Mouse (Mus musculus) heart, embryonic 14.5 days (tissue): ENCODE results near the gene Btbd2. TPM values are rescaled to one million over a fixed set of nuclear protein-coding genes. Genes with fewer than 3 reads are reported as not detected.

ENCODE experiments used
- ATAC-seq: fragments of 200-750 bp; cut with Nextera tagmentation; 2 replicates; pipeline ENCODE4 v1.8.0; 2017; ENCODE audit warnings: low read depth, moderate TSS enrichment; ENCODE audit not compliant: insufficient number of reproducible peaks, insufficient read depth, low FRiP score
- H3K27ac ChIP-seq, 2 experiments: fragments of 200-500 bp in 1 of 2; fragments of 300-500 bp in 1 of 2; sonication (generic) in 1 of 2; replicated peaks in 1 of 2; 2 replicates each; pipeline ENCODE4 v1.5.1; 2012 to 2014; ENCODE audit warnings: low read depth in 2 of 2, low read length in 2 of 2, control low read depth in 1 of 2, mild to moderate bottlenecking in 1 of 2, mixed read lengths in 1 of 2; ENCODE audit not compliant: control insufficient read depth in 1 of 2, insufficient read depth in 1 of 2
- H3K27me3 ChIP-seq: fragments of 300-500 bp; sonication (generic); 2 replicates; pipeline ENCODE4 v1.6.1; 2014; ENCODE audit warnings: mild to moderate bottlenecking, low read length, control low read depth; ENCODE audit not compliant: control insufficient read depth, insufficient read depth
- H3K36me3 ChIP-seq: fragments of 300-500 bp; sonication (generic); 2 replicates; pipeline ENCODE4 v1.6.1; 2014; ENCODE audit warnings: mild to moderate bottlenecking, control low read depth, low read length, mixed read lengths; ENCODE audit not compliant: control insufficient read depth, insufficient read depth
- H3K4me1 ChIP-seq, 2 experiments: fragments of 200-500 bp in 1 of 2; fragments of 300-500 bp in 1 of 2; sonication (generic) in 1 of 2; 2 replicates each; pipeline ENCODE4 v1.6.1; 2012 to 2014; ENCODE audit warnings: low read length in 2 of 2, control low read depth in 1 of 2, mixed read lengths in 1 of 2; ENCODE audit not compliant: control insufficient read depth in 2 of 2, insufficient read depth in 2 of 2
- H3K4me2 ChIP-seq: fragments of 300-500 bp; sonication (generic); 2 replicates; pipeline ENCODE4 v1.6.1; 2014; ENCODE audit warnings: mild to moderate bottlenecking, low read length
- H3K4me3 ChIP-seq, 2 experiments: fragments of 200-500 bp in 1 of 2; fragments of 300-500 bp in 1 of 2; sonication (generic) in 1 of 2; 2 replicates each; pipeline ENCODE4 v1.5.1; 2012 to 2014; ENCODE audit warnings: low read length in 2 of 2, mild to moderate bottlenecking in 2 of 2, control low read depth in 1 of 2, low read depth in 1 of 2, moderate library complexity in 1 of 2; ENCODE audit not compliant: control insufficient read depth in 1 of 2, insufficient read depth in 1 of 2
- H3K9ac ChIP-seq: fragments of 300-500 bp; sonication (generic); 2 replicates; pipeline ENCODE4 v1.6.1; 2014; ENCODE audit warnings: mild to moderate bottlenecking, low read length
- H3K9me3 ChIP-seq: fragments of 300-500 bp; sonication (generic); 2 replicates; pipeline ENCODE4 v1.6.1; 2016; ENCODE audit warnings: low read length, control low read depth; ENCODE audit not compliant: control insufficient read depth
- WGBS: fragments of 180-500 bp; shearing (Covaris S2); extraction: QIAGEN DNeasy Blood & Tissue Kit; methylation state at CpG from one replicate; pipeline ENCODE4 v1.1.7; 2014; 5-methylcytosine and 5-hydroxymethylcytosine counted together
- polyA plus RNA-seq: library from polyadenylated mRNA; unstranded; fragments of >200 nt; fragmentation: Nextera tagmentation; extraction: Ambion mirVana; gene quantifications from 2 replicates; pipeline ENCODE4 v1.2.1, GENCODE M21; 2014

Btbd2 gene
- polyA plus RNA-seq, 1 experiment from 2014 or later: 53.8 TPM

DNA sequence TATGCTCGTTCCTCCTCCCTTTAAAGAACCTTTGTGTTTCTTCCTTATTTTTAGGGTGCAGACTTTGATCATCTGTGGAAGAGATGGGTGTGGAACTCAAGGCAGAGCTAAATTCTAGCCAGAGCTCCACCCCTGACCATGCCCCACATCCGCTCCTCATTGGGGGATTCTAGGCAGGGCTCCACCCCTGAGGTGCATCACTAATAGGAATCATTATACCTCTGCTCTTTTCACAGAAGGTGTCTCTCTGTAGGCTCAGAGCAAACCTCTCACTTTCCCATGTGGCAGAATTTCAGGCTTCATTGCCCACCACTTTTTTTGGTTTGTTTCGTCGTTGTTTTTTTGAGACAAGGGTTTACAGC lies 2.0 kb upstream of the Btbd2 start:
- WGBS: 65% methylated on average over 4 of the region's 4 CpGs
- H3K27ac ChIP-seq: no peak overlapping the region
- ATAC-seq: no peak
- peak overlapping the region; percentile 47; the same call in 1 of the 2 replicates for H3K4me2 ChIP-seq
- H3K27me3 ChIP-seq: no peaks in the 10 kb centered on the region
- H3K9me3 ChIP-seq: no peaks in the 10 kb centered on the region
- H3K36me3 ChIP-seq: no peaks in the 10 kb centered on the region
- H3K4me1 ChIP-seq: peaks cover 18 to 34% of the 10 kb centered on the region in 2 experiments
- H3K9ac ChIP-seq: peak overlapping the region; percentile 51; the same call in 1 of the 2 replicates
- H3K4me3 ChIP-seq: no peak overlapping the region

DNA sequence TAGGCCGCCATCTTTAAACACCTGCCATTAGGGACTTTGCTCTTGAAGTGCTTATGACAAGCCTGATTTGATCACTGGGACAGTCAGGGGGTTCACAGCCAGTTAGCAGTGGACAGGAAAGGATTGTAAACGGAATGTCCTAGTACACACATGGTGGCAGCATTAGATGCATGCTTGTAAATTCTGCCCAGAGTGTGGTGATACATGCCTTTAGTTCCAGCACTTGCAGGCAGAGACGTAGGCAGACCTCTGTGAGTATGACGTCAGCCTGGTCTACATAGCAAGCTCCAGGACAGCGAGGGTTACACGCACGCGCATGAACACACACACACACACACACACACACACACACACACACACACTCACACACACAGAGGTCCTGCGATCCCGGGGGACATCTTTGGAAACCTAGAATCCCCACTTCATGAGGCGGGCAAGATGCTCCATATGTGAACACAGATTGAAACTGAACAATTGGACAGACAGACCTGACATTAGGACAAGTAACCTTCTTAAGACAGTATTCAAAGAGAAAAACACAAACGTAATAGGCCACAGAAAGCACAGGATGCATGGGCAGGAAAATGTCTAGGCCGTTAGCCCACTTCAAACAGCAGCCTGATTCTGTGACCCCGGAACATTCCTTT lies 1.4 kb upstream of the Btbd2 start:
- no peak for ATAC-seq
- Histone ChIP-seq H3K27me3 (no peaks in the 10 kb centered on the region), H3K27ac (no peak overlapping the region), H3K4me1 (peaks cover 13 to 29% of the 10 kb centered on the region in 2 experiments), H3K9me3 (no peaks in the 10 kb centered on the region), H3K4me3 (no peak overlapping the region), H3K36me3 (no peaks in the 10 kb centered on the region), H3K4me2 (no peak overlapping the region), H3K9ac (no peak overlapping the region)
- 83% methylated on average over 14 of the region's 14 CpGs for WGBS

DNA sequence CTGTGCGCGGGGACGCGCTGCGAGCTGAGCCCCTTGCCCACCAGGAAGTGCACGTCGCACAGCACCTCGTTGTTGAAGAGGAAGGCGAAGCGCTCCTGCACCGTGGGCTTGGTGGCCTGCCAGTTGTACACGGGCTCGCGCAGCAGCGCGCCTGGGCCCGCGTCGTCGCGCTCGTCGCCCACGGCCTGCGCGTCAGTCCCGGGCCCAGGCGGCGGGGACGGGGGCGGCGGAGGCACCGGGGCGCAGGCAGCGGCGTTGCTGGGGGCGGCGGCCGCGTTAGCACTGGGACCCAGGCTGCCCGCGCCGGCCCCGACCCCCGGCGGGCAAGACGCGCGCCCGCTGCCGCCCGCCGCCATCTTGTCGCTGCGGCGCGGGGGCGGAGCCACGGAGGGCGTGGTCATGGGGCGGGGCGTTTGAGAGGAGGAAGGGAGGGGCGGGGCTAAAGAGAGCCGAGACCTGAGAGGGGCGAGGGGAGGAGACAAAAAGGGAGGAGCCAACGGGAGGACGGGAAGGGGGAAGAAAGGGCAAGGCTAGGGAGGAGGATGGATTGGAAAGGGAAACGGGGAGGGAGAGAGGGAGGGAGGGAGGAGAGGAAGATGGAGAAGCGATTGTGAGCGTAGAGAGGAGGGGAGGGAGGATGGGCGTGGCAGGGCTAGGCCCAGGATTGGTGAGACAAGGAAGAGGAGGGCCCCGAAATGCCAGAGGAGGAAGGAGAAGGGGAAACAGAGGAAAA lies 575 bp downstream of the Btbd2 start:
- peak; percentile 84 for ATAC-seq
- H3K4me2 ChIP-seq: peak overlapping the region; percentile 77
- no peaks in the 10 kb centered on the region for H3K27me3 ChIP-seq
- peak overlapping the region; percentile 82 for H3K27ac ChIP-seq
- H3K4me3 ChIP-seq: peak overlapping the region; percentile 71 to 93
- under 1% methylated on average over 69 of the region's 72 CpGs for WGBS
- H3K36me3 ChIP-seq: peaks cover 6% of the 10 kb centered on the region; the same call in 1 of the 2 replicates
- peaks cover 12 to 25% of the 10 kb centered on the region in 2 experiments for H3K4me1 ChIP-seq
- peak overlapping the region; percentile 94 for H3K9ac ChIP-seq
- H3K9me3 ChIP-seq: no peaks in the 10 kb centered on the region

DNA sequence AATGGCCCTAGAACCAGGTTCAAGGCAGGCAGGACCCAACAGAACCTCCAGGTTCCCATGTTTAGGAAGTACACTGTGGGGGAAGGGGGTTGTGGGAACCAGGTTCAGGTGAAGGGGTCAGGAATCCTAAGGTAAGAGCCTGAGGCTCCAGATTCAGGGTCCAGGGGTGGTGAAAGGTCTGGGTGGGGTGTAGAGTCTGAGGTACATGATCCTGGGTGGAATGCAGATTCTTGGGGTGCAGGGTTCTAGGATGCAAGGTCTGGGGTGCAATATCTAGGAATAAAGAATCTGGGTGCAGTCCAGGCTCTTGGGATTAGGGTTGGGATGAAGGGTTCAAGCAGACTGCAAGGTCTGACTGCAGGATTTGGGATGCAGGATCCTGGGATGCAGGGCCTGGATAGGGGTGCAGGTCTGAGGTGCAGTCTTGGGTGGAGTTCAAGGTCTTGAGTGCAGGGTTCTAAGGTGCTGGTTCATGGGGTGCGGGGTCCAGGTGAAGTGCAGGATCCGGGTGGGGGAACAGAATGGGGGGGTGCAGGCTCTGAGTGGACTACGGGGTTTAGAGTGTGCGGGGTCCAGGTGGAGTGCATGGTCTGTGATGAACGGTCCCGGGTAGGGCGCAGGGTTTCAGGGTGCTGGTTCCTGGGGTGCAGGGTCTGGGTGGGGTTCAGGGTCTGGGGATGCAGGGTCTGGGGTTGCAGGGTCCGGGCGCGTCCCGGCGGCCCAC lies 1.3 kb downstream of the Btbd2 start:
- Histone ChIP-seq H3K4me1 (peaks cover 12 to 25% of the 10 kb centered on the region in 2 experiments), H3K27ac (peak overlapping the region in 1 of 2 experiments; percentile 72; a peak in 2 of 4 replicates)
- ATAC-seq: 0 out of 2 replicates have a peak, but pooled peaks have one; percentile 7

DNA sequence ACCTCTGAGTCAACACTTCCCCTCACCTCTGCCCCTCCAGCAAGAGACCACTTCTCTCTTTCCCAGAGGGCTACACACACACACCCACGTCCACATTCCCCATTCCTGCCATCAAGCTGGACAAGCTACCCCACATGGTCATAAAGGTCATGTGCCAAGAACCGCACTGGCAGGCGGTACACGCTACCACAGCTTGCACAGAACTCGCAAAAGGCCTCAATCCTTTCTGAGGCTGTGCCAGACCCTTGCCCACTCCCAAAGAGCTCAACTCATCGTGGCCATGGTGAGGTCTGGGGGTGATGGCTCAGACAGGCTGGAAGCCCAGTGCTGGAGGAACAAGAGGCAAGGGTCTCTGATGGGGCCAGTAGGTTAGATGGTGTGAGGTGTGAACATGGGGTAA lies 2.0 kb downstream of the Btbd2 start:
- WGBS: 85% methylated on average over 6 of the region's 6 CpGs
- Histone ChIP-seq H3K4me3 (no peak overlapping the region), H3K36me3 (peaks cover 6% of the 10 kb centered on the region; the same call in 1 of the 2 replicates), H3K4me2 (peak overlapping the region; percentile 77), H3K9me3 (no peaks in the 10 kb centered on the region), H3K27me3 (no peaks in the 10 kb centered on the region), H3K9ac (0 out of 2 replicates have a peak overlapping the region, but pooled peaks have one; percentile 31), H3K4me1 (peaks cover 12 to 25% of the 10 kb centered on the region in 2 experiments), H3K27ac (no peak overlapping the region)
- no peak for ATAC-seq

More for the DNA sequence above, 1.3 kb downstream of the Btbd2 start:
- H3K9ac ChIP-seq: peak overlapping the region; percentile 94
- H3K36me3 ChIP-seq: peaks cover 6% of the 10 kb centered on the region; the same call in 1 of the 2 replicates
- H3K4me2 ChIP-seq: peak overlapping the region; percentile 77
- no peaks in the 10 kb centered on the region for H3K27me3 ChIP-seq
- no peaks in the 10 kb centered on the region for H3K9me3 ChIP-seq
- H3K4me3 ChIP-seq: peak overlapping the region; percentile 71 to 93
- WGBS: 4% methylated on average over 12 of the region's 12 CpGs

DNA sequence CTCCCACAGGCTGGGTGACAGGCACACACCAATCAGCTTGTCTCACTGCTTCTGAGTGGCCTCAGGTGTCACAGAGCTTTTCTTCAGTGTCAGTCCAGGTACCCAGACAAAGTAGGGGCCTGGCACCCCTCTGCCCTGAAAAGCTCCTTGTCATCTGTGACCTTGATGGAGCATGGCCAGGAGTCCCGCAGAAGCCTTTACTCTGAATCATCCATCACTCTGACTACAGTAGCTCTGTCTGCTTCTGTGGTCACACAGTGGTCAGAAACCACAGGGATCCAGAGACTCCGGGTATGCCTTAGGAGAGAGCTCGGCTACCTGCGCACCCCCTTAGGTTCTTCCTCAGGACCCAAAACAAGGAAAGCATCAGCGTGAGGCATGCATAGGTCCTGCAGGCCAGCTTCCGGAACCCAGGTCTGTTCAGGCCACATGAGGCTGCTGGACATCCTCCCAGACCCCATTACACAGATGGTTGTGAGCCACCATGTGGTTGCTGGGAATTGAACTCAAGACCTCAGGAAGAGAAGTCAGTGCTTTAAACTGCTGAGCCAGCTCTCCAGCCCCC lies 3.6 kb downstream of the Btbd2 start:
- H3K4me1 ChIP-seq: peaks cover 12 to 23% of the 10 kb centered on the region in 2 experiments

DNA sequence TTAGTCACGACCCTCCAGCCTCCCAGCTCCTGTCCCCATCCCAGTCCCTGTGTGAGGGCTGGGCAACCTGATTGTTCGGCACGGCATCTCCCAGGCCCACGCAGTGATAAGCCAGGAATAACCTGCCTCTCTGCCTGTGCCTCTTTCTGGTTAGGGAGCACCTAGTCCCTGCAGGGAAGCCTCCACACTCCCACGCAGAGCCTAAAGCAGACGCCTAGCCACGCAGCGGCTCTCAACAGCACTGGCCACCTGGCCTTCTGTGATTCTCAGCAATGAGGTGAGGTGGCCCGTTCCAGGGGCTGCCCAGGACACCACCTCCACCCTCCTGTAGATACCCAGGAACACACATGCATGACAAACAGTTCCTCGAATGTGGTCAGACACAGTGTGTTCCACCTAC lies 6.5 kb downstream of the Btbd2 start:
- H3K27me3 ChIP-seq: no peaks in the 10 kb centered on the region
- H3K9ac ChIP-seq: no peak overlapping the region
- H3K9me3 ChIP-seq: no peaks in the 10 kb centered on the region
- H3K36me3 ChIP-seq: peaks cover 35% of the 10 kb centered on the region
- peaks cover 5 to 13% of the 10 kb centered on the region in 2 experiments for H3K4me1 ChIP-seq
- no peak overlapping the region for H3K4me3 ChIP-seq
- ATAC-seq: no peak
- H3K27ac ChIP-seq: no peak overlapping the region
- no peak overlapping the region for H3K4me2 ChIP-seq
- WGBS: 77% methylated on average over 10 of the region's 10 CpGs

More for the DNA sequence above, 3.6 kb downstream of the Btbd2 start:
- Histone ChIP-seq H3K9ac (no peak overlapping the region), H3K9me3 (no peaks in the 10 kb centered on the region), H3K4me2 (no peak overlapping the region), H3K27ac (no peak overlapping the region), H3K36me3 (peaks cover 9% of the 10 kb centered on the region), H3K4me3 (no peak overlapping the region), H3K27me3 (no peaks in the 10 kb centered on the region)
- WGBS: 85% methylated on average over 6 of the region's 6 CpGs
- ATAC-seq: no peak
